Mouse (Mus musculus): ENCODE measurements around the gene Grik1. TPM values are rescaled to one million over a fixed set of nuclear protein-coding genes. Genes with fewer than 3 reads are reported as not detected.

Gene Grik1
- polyA plus RNA-seq, 1 experiment from 2014 or later: 0.02 TPM

DNA sequence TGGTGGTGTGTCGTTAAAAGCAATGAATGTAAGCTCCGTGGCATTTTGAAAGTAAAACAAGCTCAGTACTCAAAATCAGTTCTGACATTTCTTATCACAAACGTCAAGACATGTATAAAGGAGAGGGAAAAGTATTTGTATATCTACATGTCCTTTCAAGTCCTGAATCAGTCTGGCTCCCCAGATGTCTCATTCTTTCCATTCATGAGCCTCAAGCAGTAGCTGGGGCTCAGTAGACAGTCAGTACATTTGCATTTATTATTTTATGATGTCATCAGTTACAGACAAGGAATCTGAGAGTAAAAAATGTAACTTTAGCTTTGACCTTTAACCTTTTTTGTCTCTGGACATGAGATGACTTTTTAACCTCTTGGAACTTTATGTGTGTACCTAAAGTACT is 68.1 kb downstream of the Grik1 start:
- H3K4me3 ChIP-seq (replicated peaks): no peak overlapping the region
- no peaks in the 10 kb centered on the region for H3K27me3 ChIP-seq
- WGBS (ENCODE audit: insufficient replicate concordance): 45% methylated on average over 3 of the region's 3 CpGs
- H3K4me1 ChIP-seq (replicated peaks): no peaks in the 10 kb centered on the region
- ATAC-seq (ENCODE audit: low read depth): no peak
- no peak for DNase-seq
- H3K9ac ChIP-seq: no peak overlapping the region
- no peaks in the 10 kb centered on the region for H3K36me3 ChIP-seq
- no peak overlapping the region for H3K4me2 ChIP-seq
- no peaks in the 10 kb centered on the region for H3K9me3 ChIP-seq (replicated peaks)
- no peak overlapping the region for H3K27ac ChIP-seq

DNA sequence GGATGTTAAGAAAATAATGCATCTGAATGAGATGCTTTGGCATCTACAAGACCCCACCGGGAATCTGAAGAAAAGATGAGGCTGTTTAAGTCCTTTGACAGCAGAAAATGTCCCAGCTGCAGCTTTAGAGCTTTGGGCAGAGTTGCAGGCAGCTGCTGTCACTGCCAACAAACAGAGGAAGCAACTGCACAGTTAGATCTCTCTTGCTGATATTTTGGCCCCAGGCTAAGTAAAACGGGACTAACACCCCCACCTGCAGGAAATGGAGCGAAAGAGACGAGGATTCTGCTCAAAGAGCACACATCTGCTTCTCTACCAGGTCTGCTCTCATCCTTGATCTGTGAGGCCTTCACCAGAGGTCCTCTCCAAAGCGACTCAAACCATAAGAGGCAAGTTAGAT is 77.5 kb downstream of the Grik1 start:
- no peaks in the 10 kb centered on the region for H3K36me3 ChIP-seq
- ATAC-seq (ENCODE audit: low read depth) (no peak), DNase-seq (no peak)
- no peak overlapping the region for H3K4me3 ChIP-seq (replicated peaks)
- H3K4me2 ChIP-seq: no peak overlapping the region
- H3K9ac ChIP-seq: no peak overlapping the region
- 37% methylated on average over 5 of the region's 5 CpGs for WGBS (ENCODE audit: insufficient replicate concordance)
- H3K27me3 ChIP-seq: no peaks in the 10 kb centered on the region
- no peaks in the 10 kb centered on the region for H3K4me1 ChIP-seq (replicated peaks)
- H3K27ac ChIP-seq: no peak overlapping the region
- no peaks in the 10 kb centered on the region for H3K9me3 ChIP-seq (replicated peaks)

DNA sequence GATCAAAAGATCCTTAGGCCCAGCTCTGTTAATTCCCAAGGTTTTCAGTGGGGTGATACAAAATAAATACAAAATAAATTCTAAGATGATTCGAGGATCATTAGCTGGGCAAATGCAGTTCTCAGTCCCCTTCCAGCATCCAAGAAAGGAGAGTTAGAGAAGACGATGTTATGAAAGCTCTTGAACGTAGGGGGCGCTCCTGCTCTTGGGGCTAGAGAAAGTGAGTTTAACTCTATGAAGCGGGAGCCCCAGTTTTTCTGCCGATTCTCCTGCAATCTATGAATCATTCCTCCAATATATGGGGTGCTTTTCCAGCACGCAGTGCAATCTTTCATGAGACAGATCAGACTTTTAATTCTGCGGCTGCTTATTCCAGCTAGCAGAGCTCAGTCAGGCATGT is 78.2 kb downstream of the Grik1 start:
- H3K4me1 ChIP-seq (replicated peaks): no peaks in the 10 kb centered on the region
- no peaks in the 10 kb centered on the region for H3K36me3 ChIP-seq
- no peak overlapping the region for H3K4me3 ChIP-seq (replicated peaks)
- H3K27ac ChIP-seq: no peak overlapping the region
- ATAC-seq (ENCODE audit: low read depth) (no peak), DNase-seq (no peak)
- 47% methylated on average over 8 of the region's 8 CpGs for WGBS (ENCODE audit: insufficient replicate concordance)
- no peak overlapping the region for H3K9ac ChIP-seq
- H3K9me3 ChIP-seq (replicated peaks): no peaks in the 10 kb centered on the region
- no peaks in the 10 kb centered on the region for H3K27me3 ChIP-seq
- H3K4me2 ChIP-seq: no peak overlapping the region

DNA sequence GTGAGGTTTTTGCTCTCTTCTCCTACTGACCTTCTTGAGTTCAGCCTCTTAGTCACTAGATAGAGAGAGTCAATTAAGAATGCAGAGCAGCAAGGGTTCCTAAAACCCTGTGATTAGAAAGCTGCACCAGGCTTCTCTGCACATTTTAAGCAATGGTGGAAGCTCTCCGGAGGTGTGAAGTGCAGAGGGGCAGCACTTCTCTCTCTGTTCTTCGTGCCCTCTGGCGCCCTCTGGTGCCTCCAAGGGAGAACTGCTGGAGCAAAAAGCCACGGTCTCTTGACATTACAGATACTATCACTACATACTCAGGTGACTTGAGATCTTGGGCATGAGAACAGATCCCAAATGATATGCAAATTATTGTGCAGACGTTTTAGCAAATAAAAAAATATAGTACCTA is 85.7 kb downstream of the Grik1 start:
- no peaks in the 10 kb centered on the region for H3K9me3 ChIP-seq (replicated peaks)
- 8% methylated on average over 5 of the region's 5 CpGs for whole genome bisulfite sequencing (ENCODE audit: insufficient replicate concordance)
- H3K27me3 ChIP-seq: no peaks in the 10 kb centered on the region
- H3K4me1 ChIP-seq (replicated peaks): no peaks in the 10 kb centered on the region
- ATAC-seq (ENCODE audit: low read depth) (no peak), DNase-seq (no peak)
- H3K9ac ChIP-seq: no peak overlapping the region
- no peak overlapping the region for H3K4me2 ChIP-seq
- H3K27ac ChIP-seq: no peak overlapping the region
- H3K36me3 ChIP-seq: no peaks in the 10 kb centered on the region
- H3K4me3 ChIP-seq (replicated peaks): no peak overlapping the region

DNA sequence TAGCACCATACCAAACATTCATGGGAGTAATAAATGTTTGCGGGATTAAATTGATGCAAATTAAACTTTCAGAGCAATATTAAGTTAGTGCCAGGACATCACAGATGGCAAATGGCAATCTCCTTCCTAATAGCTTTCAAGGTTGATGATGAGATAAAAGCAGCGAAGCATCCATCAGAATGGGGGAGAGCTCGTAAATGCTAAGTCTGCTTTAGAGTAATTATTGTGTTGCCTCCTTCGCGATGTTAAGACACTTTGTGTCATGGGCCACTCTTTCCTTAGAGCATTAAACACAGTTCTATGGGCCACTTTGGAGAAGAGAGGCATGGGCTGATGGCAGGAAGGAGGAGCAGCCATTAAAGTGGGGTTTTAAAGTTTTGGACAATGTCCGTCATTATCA is 86.1 kb downstream of the Grik1 start:
- H3K27me3 ChIP-seq: no peaks in the 10 kb centered on the region
- 67% methylated on average over 6 of the region's 6 CpGs for WGBS (ENCODE audit: insufficient replicate concordance)

DNA sequence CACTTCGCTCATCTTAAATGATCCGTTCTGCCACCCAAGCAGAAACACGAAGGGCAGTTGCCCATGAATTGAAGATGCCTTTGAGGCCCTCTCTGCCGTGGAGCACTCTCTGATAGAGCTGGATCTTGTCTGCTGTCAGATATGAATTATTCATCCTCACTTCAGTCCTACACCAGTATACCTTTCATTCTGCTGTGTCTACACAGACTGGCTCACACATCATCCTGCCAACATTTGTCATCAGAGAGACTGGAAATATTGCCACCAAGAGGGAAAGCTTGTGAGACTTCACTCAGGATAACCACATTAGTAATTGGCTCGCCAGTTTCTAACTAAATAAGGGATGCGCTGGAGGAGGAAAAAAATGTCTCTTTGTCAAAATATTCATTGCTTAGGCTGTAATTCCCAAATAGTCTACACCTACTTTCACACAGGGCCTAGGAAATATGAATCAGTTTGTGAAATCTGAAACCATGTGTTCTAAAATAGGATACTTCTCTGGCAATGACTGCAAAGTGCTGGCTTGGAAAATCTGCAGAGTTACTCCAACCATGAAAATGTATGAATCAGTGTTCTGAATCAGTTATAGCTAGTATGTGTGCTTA is 102.5 kb downstream of the Grik1 start:
- H3K36me3 ChIP-seq: no peaks in the 10 kb centered on the region
- no peak for ATAC-seq (ENCODE audit: low read depth)
- H3K9me3 ChIP-seq (replicated peaks): no peaks in the 10 kb centered on the region
- no peaks in the 10 kb centered on the region for H3K4me1 ChIP-seq (replicated peaks)
- no peak overlapping the region for H3K9ac ChIP-seq
- no peak overlapping the region for H3K4me2 ChIP-seq
- no peak for DNase-seq
- H3K27me3 ChIP-seq: no peaks in the 10 kb centered on the region
- H3K4me3 ChIP-seq (replicated peaks): no peak overlapping the region
- no peak overlapping the region for H3K27ac ChIP-seq
- WGBS (ENCODE audit: insufficient replicate concordance): 64% methylated on average over 6 of the region's 6 CpGs

More for the DNA sequence above, 86.1 kb downstream of the Grik1 start:
- Histone ChIP-seq H3K9me3 (replicated peaks) (no peaks in the 10 kb centered on the region), H3K4me2 (no peak overlapping the region), H3K36me3 (no peaks in the 10 kb centered on the region), H3K9ac (no peak overlapping the region), H3K27ac (no peak overlapping the region), H3K4me3 (replicated peaks) (no peak overlapping the region), H3K4me1 (replicated peaks) (no peaks in the 10 kb centered on the region)
- DNase-seq: no peak
- ATAC-seq (ENCODE audit: low read depth): no peak

DNA sequence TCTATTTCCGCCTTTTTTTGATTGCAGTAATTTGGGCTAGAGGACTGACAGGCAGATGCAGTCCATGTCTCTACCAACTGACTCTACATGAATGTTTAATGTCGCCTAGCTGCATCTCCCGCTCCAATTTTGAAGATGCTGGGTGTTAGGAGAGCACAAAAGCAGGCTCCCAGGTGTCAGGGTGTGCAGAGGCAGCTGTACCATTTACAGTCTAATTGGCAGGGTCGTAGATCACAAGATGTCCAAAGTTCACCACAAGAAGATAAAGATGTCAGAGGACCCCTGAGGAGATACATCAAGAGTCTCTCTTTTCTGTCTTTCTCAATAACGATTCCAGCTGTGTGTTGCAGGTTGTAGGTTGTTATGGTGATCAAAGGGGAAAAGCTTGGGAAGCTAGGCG is 111.3 kb downstream of the Grik1 start:
- Histone ChIP-seq H3K9me3 (replicated peaks) (no peaks in the 10 kb centered on the region; the same call in 1 of the 2 replicates), H3K4me2 (no peak overlapping the region), H3K4me3 (replicated peaks) (no peak overlapping the region), H3K27me3 (no peaks in the 10 kb centered on the region), H3K9ac (no peak overlapping the region), H3K4me1 (replicated peaks) (no peaks in the 10 kb centered on the region), H3K27ac (no peak overlapping the region), H3K36me3 (no peaks in the 10 kb centered on the region)
- DNase-seq (no peak), ATAC-seq (ENCODE audit: low read depth) (no peak)
- WGBS (ENCODE audit: insufficient replicate concordance): 54% methylated on average over 6 of the region's 6 CpGs

DNA sequence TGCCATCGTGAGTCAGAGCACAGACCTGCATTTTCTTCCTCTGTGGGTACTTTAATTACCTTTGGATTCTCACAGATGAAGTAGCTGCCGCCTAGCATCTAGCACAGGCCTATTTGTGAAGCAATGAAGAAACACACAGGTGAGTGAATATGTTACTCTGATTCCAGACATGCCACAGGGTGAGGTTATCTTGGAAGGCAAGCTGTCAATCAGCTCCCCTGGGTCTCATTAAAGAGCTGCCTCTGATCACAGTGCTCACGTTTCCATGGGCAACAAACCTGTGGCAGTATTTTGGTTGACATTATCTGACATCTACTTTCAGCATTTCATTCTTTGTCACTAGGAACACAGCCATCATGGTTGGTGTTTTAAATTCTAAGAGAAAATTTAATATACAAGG is 112.7 kb downstream of the Grik1 start:
- Histone ChIP-seq H3K27ac (no peak overlapping the region), H3K9me3 (replicated peaks) (no peaks in the 10 kb centered on the region; the same call in 1 of the 2 replicates), H3K4me2 (no peak overlapping the region), H3K4me3 (replicated peaks) (no peak overlapping the region), H3K27me3 (no peaks in the 10 kb centered on the region), H3K36me3 (no peaks in the 10 kb centered on the region), H3K4me1 (replicated peaks) (no peaks in the 10 kb centered on the region), H3K9ac (no peak overlapping the region)
- ATAC-seq (ENCODE audit: low read depth) (no peak), DNase-seq (no peak)
- 52% methylated on average over 3 of the region's 3 CpGs for WGBS (ENCODE audit: insufficient replicate concordance)

DNA sequence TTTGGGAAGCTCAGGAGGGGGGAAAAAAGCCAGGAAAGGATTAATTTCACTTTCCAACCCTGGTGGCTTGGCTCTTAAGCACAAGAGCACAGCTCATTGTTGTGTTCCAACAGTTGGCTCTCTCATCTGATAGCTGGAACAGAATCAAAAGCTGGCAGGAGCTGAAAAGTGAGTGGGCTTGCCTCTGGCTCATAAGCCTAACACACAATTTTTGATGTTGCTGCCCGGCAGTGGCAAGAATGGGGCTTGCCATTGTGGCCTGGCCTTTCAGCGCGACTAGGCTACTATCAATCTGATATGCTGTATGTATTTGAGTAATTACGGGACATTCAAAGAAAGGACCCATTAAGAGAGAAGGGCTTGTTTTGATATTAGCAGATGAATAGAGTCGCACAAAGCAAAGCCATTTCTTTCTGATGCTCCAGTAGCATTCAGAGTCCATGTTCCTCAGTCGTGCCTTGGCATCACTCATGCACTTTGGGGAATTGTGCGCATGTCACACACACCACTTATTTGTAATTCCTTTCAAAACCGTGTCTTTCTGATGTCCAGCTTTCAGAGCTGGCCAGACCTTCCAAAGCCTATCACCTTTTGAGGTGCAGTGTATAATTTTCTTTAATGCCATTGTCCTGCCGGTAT is 115.9 kb downstream of the Grik1 start:
- WGBS (ENCODE audit: insufficient replicate concordance): 72% methylated on average over 9 of the region's 9 CpGs
- DNase-seq (no peak), ATAC-seq (ENCODE audit: low read depth) (no peak)
- no peaks in the 10 kb centered on the region for H3K27me3 ChIP-seq
- H3K9me3 ChIP-seq (replicated peaks): no peaks in the 10 kb centered on the region
- no peak overlapping the region for H3K4me2 ChIP-seq
- no peak overlapping the region for H3K4me3 ChIP-seq (replicated peaks)
- H3K36me3 ChIP-seq: no peaks in the 10 kb centered on the region
- H3K9ac ChIP-seq: no peak overlapping the region
- no peak overlapping the region for H3K27ac ChIP-seq
- no peaks in the 10 kb centered on the region for H3K4me1 ChIP-seq (replicated peaks)

DNA sequence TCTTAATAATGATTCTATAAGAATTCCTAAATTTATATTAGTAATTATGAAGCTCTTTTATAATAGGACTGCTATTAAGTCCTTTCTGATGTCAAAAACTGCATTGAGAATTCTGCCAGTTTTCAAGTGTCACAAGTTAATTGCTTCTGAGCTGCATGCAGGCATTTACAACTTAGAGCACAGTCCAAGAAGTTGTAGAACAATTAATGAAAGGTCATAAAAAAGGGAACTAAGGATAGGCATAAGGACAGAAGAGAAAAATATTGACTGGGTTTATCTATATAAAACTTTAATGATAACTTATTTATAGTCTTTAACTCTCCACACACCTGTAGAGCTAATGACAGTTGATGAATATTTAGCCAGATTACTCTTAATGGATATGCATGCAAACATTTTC is 123.5 kb downstream of the Grik1 start:
- no peak overlapping the region for H3K4me2 ChIP-seq
- ATAC-seq (ENCODE audit: low read depth) (no peak), DNase-seq (no peak)
- no peak overlapping the region for H3K27ac ChIP-seq
- no peaks in the 10 kb centered on the region for H3K9me3 ChIP-seq (replicated peaks)
- no peaks in the 10 kb centered on the region for H3K4me1 ChIP-seq (replicated peaks)
- no peaks in the 10 kb centered on the region for H3K36me3 ChIP-seq
- no peak overlapping the region for H3K9ac ChIP-seq
- no peak overlapping the region for H3K4me3 ChIP-seq (replicated peaks)
- no peaks in the 10 kb centered on the region for H3K27me3 ChIP-seq

DNA sequence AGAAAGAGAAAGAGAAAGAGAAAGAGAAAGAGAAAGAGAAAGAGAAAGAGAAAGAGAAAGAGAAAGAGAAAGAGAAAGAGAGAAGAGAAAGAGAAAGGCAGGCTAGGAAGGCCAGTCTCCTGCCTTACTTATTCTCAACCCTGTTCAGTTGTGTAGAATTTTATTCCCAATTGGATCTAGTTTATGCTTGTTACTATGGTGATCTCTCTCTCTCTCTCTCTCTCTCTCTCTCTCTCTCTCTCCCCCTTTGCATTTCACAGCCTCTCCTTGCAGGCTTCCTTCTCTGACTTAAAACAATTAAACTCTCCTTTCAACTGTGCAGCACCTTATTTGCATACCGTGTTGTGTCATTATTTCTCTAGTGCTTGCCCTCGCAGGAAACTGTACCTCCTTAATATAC is 147.5 kb downstream of the Grik1 start:
- Histone ChIP-seq H3K9ac (no peak overlapping the region), H3K9me3 (replicated peaks) (no peaks in the 10 kb centered on the region), H3K4me3 (replicated peaks) (no peak overlapping the region), H3K4me2 (no peak overlapping the region), H3K27me3 (no peaks in the 10 kb centered on the region), H3K27ac (no peak overlapping the region), H3K4me1 (replicated peaks) (no peaks in the 10 kb centered on the region), H3K36me3 (no peaks in the 10 kb centered on the region)
- ATAC-seq (ENCODE audit: low read depth): no peak
- no peak for DNase-seq
- 57% methylated on average over 2 of the region's 2 CpGs for WGBS (ENCODE audit: insufficient replicate concordance)

DNA sequence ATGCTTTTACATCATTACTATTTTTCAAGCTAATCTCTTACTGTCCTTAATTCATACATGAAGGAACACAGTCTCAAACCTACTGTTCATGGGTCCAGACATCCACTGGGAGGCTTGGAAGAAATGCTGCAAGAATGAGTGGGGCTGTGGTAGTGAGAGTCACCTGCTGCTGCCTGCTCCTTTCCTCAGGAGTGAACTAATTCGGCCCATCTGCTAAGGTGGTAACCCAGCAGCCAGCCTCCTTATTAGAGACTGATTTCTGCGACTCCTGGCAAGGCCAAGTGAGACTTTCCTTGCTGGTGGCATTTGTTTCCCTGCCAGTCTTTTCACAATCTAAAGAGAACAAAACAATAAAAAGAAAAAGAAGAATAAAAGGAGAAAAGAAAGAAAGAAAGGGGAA is 147.9 kb downstream of the Grik1 start:
- ATAC-seq (ENCODE audit: low read depth): no peak
- Histone ChIP-seq H3K4me3 (replicated peaks) (no peak overlapping the region), H3K9ac (no peak overlapping the region), H3K36me3 (no peaks in the 10 kb centered on the region), H3K4me2 (no peak overlapping the region), H3K4me1 (replicated peaks) (no peaks in the 10 kb centered on the region), H3K27ac (no peak overlapping the region), H3K9me3 (replicated peaks) (no peaks in the 10 kb centered on the region), H3K27me3 (no peaks in the 10 kb centered on the region)
- WGBS (ENCODE audit: insufficient replicate concordance): 31% methylated on average over 2 of the region's 2 CpGs
- DNase-seq: no peak
